Mouse (Mus musculus): ENCODE measurements around the gene Katnb1. TPM values are rescaled to one million over a fixed set of nuclear protein-coding genes. Genes with fewer than 3 reads are reported as not detected.
A peak's percentile ranks its signal among the peaks of the same experiment; 100 is the strongest.

Gene Katnb1
- 49.5 and 49.8 TPM in 2 replicates for polyA plus RNA-seq (2015; fragmentation: Nextera tagmentation; extraction: Ambion mirVana)

GRCm38 (mm10) chr8:95080381-95081341 lies at the start of gene Katnb1:
Gene Katnb1, plus strand, starts transcription at chr8:95081186.
- Histone ChIP-seq H3K9ac (peak within 1 kb of the TSS; percentile 82), H3K4me2 (peak within 1 kb of the TSS; percentile 78), H3K36me3 (replicated peaks) (no peaks in the 10 kb centered on the region; the same call in 1 of the 2 replicates), H3K27me3 (replicated peaks) (no peaks in the 10 kb centered on the region), H3K27ac (peak within 1 kb of the TSS; percentile 81), H3K4me1 (peaks cover 29% of the 10 kb centered on the region), H3K4me3 (peak within 1 kb of the TSS; percentile 79), H3K9me3 (no peaks in the 10 kb centered on the region)
- under 1% methylated on average over 47 of the region's 47 CpGs for WGBS
- peak; percentile 98 for ATAC-seq (replicated peaks)

GRCm38 (mm10) chr8:95037106-95037925 lies 43.7 kb upstream of the Katnb1 start:
- Histone ChIP-seq H3K4me3 (no peak overlapping the region), H3K9me3 (no peaks in the 10 kb centered on the region)
- WGBS = 66% methylated on average over 7 of the region's 7 CpGs

GRCm38 (mm10) chr8:95041883-95042784 lies 38.9 kb upstream of the Katnb1 start:
- no peaks in the 10 kb centered on the region for H3K9me3 ChIP-seq
- no peaks in the 10 kb centered on the region for H3K36me3 ChIP-seq (replicated peaks)
- H3K4me3 ChIP-seq = no peak overlapping the region
- peaks cover 10% of the 10 kb centered on the region; the same call in 1 of the 2 replicates for H3K4me1 ChIP-seq
- H3K27ac ChIP-seq = no peak overlapping the region
- no peak overlapping the region for H3K4me2 ChIP-seq
- WGBS = 78% methylated on average over 6 of the region's 6 CpGs
- no peak overlapping the region for H3K9ac ChIP-seq
- no peak for ATAC-seq (replicated peaks)
- no peaks in the 10 kb centered on the region for H3K27me3 ChIP-seq (replicated peaks)

More at GRCm38 (mm10) chr8:95037106-95037925, 43.7 kb upstream of the Katnb1 start:
- Histone ChIP-seq H3K27me3 (replicated peaks) (no peaks in the 10 kb centered on the region), H3K9ac (no peak overlapping the region), H3K4me2 (no peak overlapping the region), H3K27ac (no peak overlapping the region), H3K4me1 (no peaks in the 10 kb centered on the region), H3K36me3 (replicated peaks) (no peaks in the 10 kb centered on the region)
- ATAC-seq (replicated peaks) = 0 out of 2 replicates have a peak, but pooled peaks have one; percentile 52

- Histone ChIP-seq H3K27ac (no peak overlapping the region), H3K4me3 (no peak overlapping the region), H3K4me1 (peaks cover 13% of the 10 kb centered on the region), H3K36me3 (replicated peaks) (no peaks in the 10 kb centered on the region), H3K9me3 (no peaks in the 10 kb centered on the region), H3K4me2 (no peak overlapping the region), H3K9ac (no peak overlapping the region), H3K27me3 (replicated peaks) (no peaks in the 10 kb centered on the region)
- 40% methylated on average over 4 of the region's 4 CpGs for WGBS
- ATAC-seq (replicated peaks) = no peak
Observed at GRCm38 (mm10) chr8:95044811-95045210, 36.2 kb upstream of the Katnb1 start.

- Histone ChIP-seq H3K4me3 (no peak overlapping the region), H3K27me3 (replicated peaks) (no peaks in the 10 kb centered on the region), H3K27ac (no peak overlapping the region), H3K4me2 (no peak overlapping the region), H3K4me1 (peaks cover 13% of the 10 kb centered on the region), H3K36me3 (replicated peaks) (no peaks in the 10 kb centered on the region), H3K9me3 (no peaks in the 10 kb centered on the region), H3K9ac (no peak overlapping the region)
- no peak for ATAC-seq (replicated peaks)
- 79% methylated on average over 3 of the region's 3 CpGs for WGBS
Observed at GRCm38 (mm10) chr8:95046982-95047381, 34.0 kb upstream of the Katnb1 start.

- WGBS = 61% methylated on average over 6 of the region's 6 CpGs
- Histone ChIP-seq H3K4me1 (peaks cover 13% of the 10 kb centered on the region), H3K4me3 (no peak overlapping the region), H3K9ac (no peak overlapping the region), H3K27me3 (replicated peaks) (no peaks in the 10 kb centered on the region), H3K9me3 (no peaks in the 10 kb centered on the region), H3K27ac (0 out of 2 replicates have a peak overlapping the region, but pooled peaks have one; percentile 7), H3K36me3 (replicated peaks) (no peaks in the 10 kb centered on the region), H3K4me2 (no peak overlapping the region)
- ATAC-seq (replicated peaks) = peak; percentile 58; the same call in 1 of the 2 replicates
Observed at GRCm38 (mm10) chr8:95047884-95048680, 32.9 kb upstream of the Katnb1 start.

- H3K27me3 ChIP-seq (replicated peaks) = no peaks in the 10 kb centered on the region
- no peaks in the 10 kb centered on the region for H3K9me3 ChIP-seq
- H3K4me1 ChIP-seq = peaks cover 11% of the 10 kb centered on the region
- WGBS = 84% methylated on average over 2 of the region's 2 CpGs
- no peak for ATAC-seq (replicated peaks)
- H3K36me3 ChIP-seq (replicated peaks) = no peaks in the 10 kb centered on the region
- H3K9ac ChIP-seq = no peak overlapping the region
- no peak overlapping the region for H3K4me3 ChIP-seq
- no peak overlapping the region for H3K27ac ChIP-seq
- H3K4me2 ChIP-seq = no peak overlapping the region
Observed at GRCm38 (mm10) chr8:95049636-95050035, 31.4 kb upstream of the Katnb1 start.

GRCm38 (mm10) chr8:95054438-95054837 lies 26.5 kb upstream of the Katnb1 start:
- Histone ChIP-seq H3K9ac (no peak overlapping the region), H3K27me3 (replicated peaks) (no peaks in the 10 kb centered on the region), H3K4me1 (no peaks in the 10 kb centered on the region), H3K9me3 (no peaks in the 10 kb centered on the region), H3K36me3 (replicated peaks) (no peaks in the 10 kb centered on the region), H3K27ac (no peak overlapping the region), H3K4me3 (no peak overlapping the region), H3K4me2 (no peak overlapping the region)
- 61% methylated on average over 6 of the region's 6 CpGs for WGBS
- peak; percentile 41; the same call in 1 of the 2 replicates for ATAC-seq (replicated peaks)

- Histone ChIP-seq H3K27me3 (replicated peaks) (no peaks in the 10 kb centered on the region), H3K9me3 (no peaks in the 10 kb centered on the region), H3K36me3 (replicated peaks) (no peaks in the 10 kb centered on the region), H3K27ac (no peak within 1 kb of the TSS), H3K9ac (no peak within 1 kb of the TSS), H3K4me2 (peak within 1 kb of the TSS; percentile 5; the same call in 1 of the 2 replicates), H3K4me1 (no peaks in the 10 kb centered on the region), H3K4me3 (no peak within 1 kb of the TSS)
- 19% methylated on average over 2 of the region's 2 CpGs for WGBS
- peak; percentile 90 for ATAC-seq (replicated peaks)
Observed at GRCm38 (mm10) chr8:95054927-95055510, 26.0 kb upstream of the Katnb1 start, which contains the start of gene Drc7. Gene Drc7, plus strand, starts transcription at chr8:95055103.

- Histone ChIP-seq H3K4me3 (no peak overlapping the region), H3K9me3 (no peaks in the 10 kb centered on the region), H3K4me1 (no peaks in the 10 kb centered on the region), H3K36me3 (replicated peaks) (no peaks in the 10 kb centered on the region), H3K27me3 (replicated peaks) (no peaks in the 10 kb centered on the region), H3K4me2 (no peak overlapping the region), H3K9ac (no peak overlapping the region), H3K27ac (no peak overlapping the region)
- 80% methylated on average over 5 of the region's 5 CpGs for WGBS
- ATAC-seq (replicated peaks) = no peak
Observed at GRCm38 (mm10) chr8:95056414-95056813, 24.6 kb upstream of the Katnb1 start.
